Mouse (Mus musculus): ENCODE measurements at regions not wholly inside any gene's neighbourhood (a gene's known extent, or its start where the extent isn't known, plus 50 kb on each side); places are given as distances from the start of the nearest gene placed in this dataset.

- Histone ChIP-seq H3K27ac (ENCODE audit: insufficient read depth, low read depth, low read length) (no peak overlapping the region), H3K4me3 (ENCODE audit: insufficient read depth, low read depth, low read length) (no peak overlapping the region), H3K4me1 (ENCODE audit: control insufficient read depth, insufficient read depth, low read length) (peaks cover 7% of the 10 kb centered on the region)
- 47% methylated on average over 17 of the region's 17 CpGs for WGBS
- TF ChIP-seq POLR2A (IDR thresholded peaks at IDR 0.05; ENCODE audit: insufficient read depth, low read depth, low read length) = no peak
- no peak for TF ChIP-seq CTCF (IDR thresholded peaks at IDR 0.05; ENCODE audit: insufficient read depth, low read depth, low read length)
Measured at GRCm38 (mm10) chr9:30149481-30150468, 186.8 kb upstream of the Ntm start.

DNA sequence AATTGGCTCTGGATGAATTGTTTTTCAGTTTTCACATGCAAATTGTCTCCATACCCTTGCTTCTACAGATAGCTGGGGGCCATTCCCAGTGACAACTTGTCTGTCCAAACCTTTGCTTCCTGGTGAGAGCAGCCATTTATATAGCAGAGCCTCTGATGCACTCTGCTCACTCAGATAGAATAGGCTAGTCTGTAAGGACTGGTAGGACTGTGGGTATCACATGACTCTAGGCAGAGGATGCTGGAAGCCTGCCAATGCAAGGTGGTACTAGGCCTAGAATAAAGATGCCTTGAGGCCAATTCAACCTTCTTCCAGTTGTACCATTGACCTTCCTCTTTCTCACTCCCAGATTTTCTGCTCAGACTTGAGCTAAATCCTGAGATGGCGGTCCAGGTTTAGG is 188.2 kb upstream of the Ntm start:
- no peak for TF ChIP-seq POLR2A (IDR thresholded peaks at IDR 0.05; ENCODE audit: insufficient read depth, low read depth, low read length)
- TF ChIP-seq CTCF (IDR thresholded peaks at IDR 0.05; ENCODE audit: insufficient read depth, low read depth, low read length) = no peak
- Histone ChIP-seq H3K4me3 (ENCODE audit: insufficient read depth, low read depth, low read length) (no peak overlapping the region), H3K4me1 (ENCODE audit: control insufficient read depth, insufficient read depth, low read length) (peaks cover 7% of the 10 kb centered on the region), H3K27ac (ENCODE audit: insufficient read depth, low read depth, low read length) (no peak overlapping the region)
- 95% methylated on average over 1 of the region's 1 CpGs for WGBS

GRCm38 (mm10) chr9:30166235-30166752 is 203.4 kb upstream of the Ntm start:
- 94% methylated on average over 13 of the region's 13 CpGs for WGBS
- no peaks in the 10 kb centered on the region for H3K4me1 ChIP-seq (ENCODE audit: control insufficient read depth, insufficient read depth, low read length)
- TF ChIP-seq CTCF (IDR thresholded peaks at IDR 0.05; ENCODE audit: insufficient read depth, low read depth, low read length) (no peak), POLR2A (IDR thresholded peaks at IDR 0.05; ENCODE audit: insufficient read depth, low read depth, low read length) (no peak)

DNA sequence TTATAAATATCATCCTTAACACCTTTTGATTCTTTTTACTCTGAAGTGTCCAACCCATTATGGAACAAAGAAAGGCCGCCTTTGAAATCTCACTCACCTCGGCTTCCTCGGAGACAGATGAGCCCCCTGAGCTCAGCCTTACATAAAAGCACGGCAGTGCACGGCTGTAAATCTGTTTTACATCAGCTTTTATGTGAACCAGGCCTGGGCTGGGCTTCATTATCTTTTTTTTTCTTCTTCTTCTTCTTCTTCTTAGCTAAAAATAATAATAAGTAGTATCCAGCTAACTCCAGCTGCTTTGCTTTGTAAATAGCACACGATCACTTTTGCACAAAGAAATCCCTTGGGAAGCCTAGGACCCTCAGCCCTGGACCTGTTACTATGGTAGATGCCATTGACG is 204.3 kb upstream of the Ntm start:
- no peak for TF ChIP-seq POLR2A (IDR thresholded peaks at IDR 0.05; ENCODE audit: insufficient read depth, low read depth, low read length)
- TF ChIP-seq CTCF (IDR thresholded peaks at IDR 0.05; ENCODE audit: insufficient read depth, low read depth, low read length) = no peak
- no peaks in the 10 kb centered on the region for H3K4me1 ChIP-seq (ENCODE audit: control insufficient read depth, insufficient read depth, low read length)
- H3K27ac ChIP-seq (ENCODE audit: insufficient read depth, low read depth, low read length) = no peak overlapping the region
- H3K4me3 ChIP-seq (ENCODE audit: insufficient read depth, low read depth, low read length) = no peak overlapping the region
- WGBS = 65% methylated on average over 7 of the region's 7 CpGs

More at GRCm38 (mm10) chr9:30166235-30166752, 203.4 kb upstream of the Ntm start:
- H3K4me3 ChIP-seq (ENCODE audit: insufficient read depth, low read depth, low read length) = no peak overlapping the region
- H3K27ac ChIP-seq (ENCODE audit: insufficient read depth, low read depth, low read length) = no peak overlapping the region

DNA sequence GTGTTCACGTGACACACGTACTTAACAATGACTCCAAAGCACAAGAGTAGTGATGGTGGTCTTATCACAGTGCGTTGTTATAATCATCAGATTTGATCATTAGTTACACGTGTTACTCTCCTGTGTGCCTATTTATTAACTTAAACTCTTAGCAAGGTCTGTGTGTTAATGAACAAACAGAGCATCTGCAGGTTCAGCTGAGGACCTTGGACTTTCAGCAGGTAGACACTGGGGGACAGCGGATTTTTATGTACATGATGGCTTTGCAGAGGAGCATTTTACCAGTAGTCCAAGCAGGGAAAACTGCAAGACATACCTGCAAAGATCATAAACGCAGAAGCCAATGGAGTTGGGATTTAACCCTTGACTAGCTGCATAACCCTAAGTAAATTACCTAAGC is 211.7 kb upstream of the Ntm start:
- no peak overlapping the region for H3K4me3 ChIP-seq (ENCODE audit: insufficient read depth, low read depth, low read length)
- no peak for TF ChIP-seq POLR2A (IDR thresholded peaks at IDR 0.05; ENCODE audit: insufficient read depth, low read depth, low read length)
- no peak for TF ChIP-seq CTCF (IDR thresholded peaks at IDR 0.05; ENCODE audit: insufficient read depth, low read depth, low read length)
- 89% methylated on average over 6 of the region's 6 CpGs for WGBS
- no peak overlapping the region for H3K27ac ChIP-seq (ENCODE audit: insufficient read depth, low read depth, low read length)
- no peaks in the 10 kb centered on the region for H3K4me1 ChIP-seq (ENCODE audit: control insufficient read depth, insufficient read depth, low read length)

- no peaks in the 10 kb centered on the region for H3K4me1 ChIP-seq (ENCODE audit: control insufficient read depth, insufficient read depth, low read length)
- no peak overlapping the region for H3K4me3 ChIP-seq (ENCODE audit: insufficient read depth, low read depth, low read length)
- TF ChIP-seq POLR2A (IDR thresholded peaks at IDR 0.05; ENCODE audit: insufficient read depth, low read depth, low read length) = no peak
- TF ChIP-seq CTCF (IDR thresholded peaks at IDR 0.05; ENCODE audit: insufficient read depth, low read depth, low read length) = no peak
- WGBS = 83% methylated on average over 3 of the region's 3 CpGs
- no peak overlapping the region for H3K27ac ChIP-seq (ENCODE audit: insufficient read depth, low read depth, low read length)
Measured at GRCm38 (mm10) chr9:30175376-30175775, 212.4 kb upstream of the Ntm start.

GRCm38 (mm10) chr9:30183409-30183808 is 220.5 kb upstream of the Ntm start:
- TF ChIP-seq POLR2A (IDR thresholded peaks at IDR 0.05; ENCODE audit: insufficient read depth, low read depth, low read length) = no peak
- no peak for TF ChIP-seq CTCF (IDR thresholded peaks at IDR 0.05; ENCODE audit: insufficient read depth, low read depth, low read length)
- WGBS = 78% methylated on average over 11 of the region's 11 CpGs
- H3K4me1 ChIP-seq (ENCODE audit: control insufficient read depth, insufficient read depth, low read length) = peaks cover 5% of the 10 kb centered on the region; the same call in 1 of the 2 replicates
- no peak overlapping the region for H3K27ac ChIP-seq (ENCODE audit: insufficient read depth, low read depth, low read length)
- no peak overlapping the region for H3K4me3 ChIP-seq (ENCODE audit: insufficient read depth, low read depth, low read length)

GRCm38 (mm10) chr9:30184996-30185763 is 222.2 kb upstream of the Ntm start:
- no peak for TF ChIP-seq POLR2A (IDR thresholded peaks at IDR 0.05; ENCODE audit: insufficient read depth, low read depth, low read length)
- no peak for TF ChIP-seq CTCF (IDR thresholded peaks at IDR 0.05; ENCODE audit: insufficient read depth, low read depth, low read length)
- peaks cover 5% of the 10 kb centered on the region; the same call in 1 of the 2 replicates for H3K4me1 ChIP-seq (ENCODE audit: control insufficient read depth, insufficient read depth, low read length)
- H3K27ac ChIP-seq (ENCODE audit: insufficient read depth, low read depth, low read length) = no peak overlapping the region
- no peak overlapping the region for H3K4me3 ChIP-seq (ENCODE audit: insufficient read depth, low read depth, low read length)
- 69% methylated on average over 10 of the region's 10 CpGs for whole genome bisulfite sequencing
